Comparison of ENCODE assay signal across 8 mouse cellular contexts in the genomic region with DNA sequence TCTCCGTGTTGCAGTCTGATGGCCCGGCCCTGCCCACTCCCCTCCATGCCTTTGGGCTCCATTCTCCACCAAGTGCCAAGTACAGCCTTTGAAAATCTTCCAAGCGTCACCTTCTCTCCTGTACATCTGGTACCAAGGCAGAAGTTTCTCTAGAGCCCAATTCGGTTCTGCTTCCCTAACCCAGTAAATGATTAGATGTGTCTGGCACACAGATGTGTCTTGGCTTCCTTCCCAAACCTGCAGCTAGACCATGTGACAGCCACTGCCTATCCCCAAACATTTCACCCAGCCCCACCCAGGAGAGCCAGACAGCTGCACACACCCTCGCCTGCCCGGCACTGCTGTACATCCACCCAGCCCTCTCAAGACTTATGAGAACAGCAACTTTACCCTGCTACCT. TPM values are rescaled to one million over a fixed set of nuclear protein-coding genes. Genes with fewer than 3 reads are reported as not detected.
DNase-seq lines count a peak whose midpoint lies in the region; ATAC-seq and TF ChIP-seq lines count a peak whose summit lies in the region.

No protein-coding gene starts in this region.

- no peak for ATAC-seq in heart, embryonic 13.5 days (ENCODE audit: extremely low read depth, insufficient number of reproducible peaks, low FRiP score, low TSS enrichment)
- ATAC-seq in embryonic facial prominence, embryonic 14.5 days (ENCODE audit: low read depth), result peak; percentile 89
- ATAC-seq in forebrain, embryonic 12.5 days (ENCODE audit: low FRiP score), result no peak

- no peak overlapping the region for H3ac ChIP-seq in C2C12 (ENCODE audit: control insufficient read depth, insufficient read length, low read depth)

- 58% methylated on average over 6 of the region's 6 CpGs for WGBS in heart, embryonic 13.5 days
- 78% methylated on average over 6 of the region's 6 CpGs for WGBS in heart, embryonic 10.5 days
- 21% methylated on average over 6 of the region's 6 CpGs for WGBS in embryonic facial prominence, embryonic 14.5 days
- WGBS in forebrain, embryonic 12.5 days, result 81% methylated on average over 6 of the region's 6 CpGs

- no peak overlapping the region for H3K27ac ChIP-seq in heart, embryonic 13.5 days (replicated peaks)
- H3K27ac ChIP-seq in heart, embryonic 10.5 days, result no peak overlapping the region
- H3K27ac ChIP-seq in embryonic facial prominence, embryonic 14.5 days (replicated peaks; ENCODE audit: low read depth, low read length), result no peak overlapping the region; the same call in 1 of the 2 replicates
- H3K27ac ChIP-seq in forebrain, embryonic 12.5 days, result no peak overlapping the region

- H3K4me2 ChIP-seq in heart, embryonic 13.5 days, result no peak overlapping the region
- no peak overlapping the region for H3K4me2 ChIP-seq in embryonic facial prominence, embryonic 14.5 days (ENCODE audit: low read depth, low read length)
- no peak overlapping the region for H3K4me2 ChIP-seq in forebrain, embryonic 12.5 days

- H3K79me3 ChIP-seq in C2C12 (ENCODE audit: low read depth), result no peaks in the 10 kb centered on the region

- no peaks in the 10 kb centered on the region for H3K9me3 ChIP-seq in heart, embryonic 13.5 days
- H3K9me3 ChIP-seq in heart, embryonic 10.5 days, result no peaks in the 10 kb centered on the region
- H3K9me3 ChIP-seq in embryonic facial prominence, embryonic 14.5 days (ENCODE audit: control insufficient read depth, low read length), result no peaks in the 10 kb centered on the region
- no peaks in the 10 kb centered on the region for H3K9me3 ChIP-seq in forebrain, embryonic 12.5 days

- H3K79me2 ChIP-seq in C2C12 (ENCODE audit: control insufficient read depth, insufficient read depth), result no peaks in the 10 kb centered on the region

- TF ChIP-seq CTCF in C2C12 (IDR thresholded peaks at IDR 0.05; ENCODE audit: control insufficient read depth, insufficient read depth, insufficient read length), result no peak

- peaks cover 12% of the 10 kb centered on the region; the same call in 1 of the 2 replicates for H3K4me1 ChIP-seq in heart, embryonic 13.5 days
- H3K4me1 ChIP-seq in heart, embryonic 10.5 days, result 0 out of 2 replicates have a peak, but pooled peaks cover 7% of the 10 kb centered on the region
- H3K4me1 ChIP-seq in embryonic facial prominence, embryonic 14.5 days (ENCODE audit: control insufficient read depth, insufficient read depth, low read length), result peaks cover 14% of the 10 kb centered on the region
- no peaks in the 10 kb centered on the region for H3K4me1 ChIP-seq in forebrain, embryonic 12.5 days

- no peaks in the 10 kb centered on the region for H3K27me3 ChIP-seq in heart, embryonic 13.5 days (replicated peaks)
- H3K27me3 ChIP-seq in heart, embryonic 10.5 days (ENCODE audit: insufficient read depth, poor library complexity, severe bottlenecking), result no peaks in the 10 kb centered on the region
- H3K27me3 ChIP-seq in C2C12 (ENCODE audit: control insufficient read depth, insufficient read depth, insufficient read length), result no peaks in the 10 kb centered on the region
- H3K27me3 ChIP-seq in embryonic facial prominence, embryonic 14.5 days (replicated peaks; ENCODE audit: control insufficient read depth, insufficient read depth, low read length), result no peaks in the 10 kb centered on the region
- no peaks in the 10 kb centered on the region for H3K27me3 ChIP-seq in forebrain, embryonic 12.5 days

- no peak overlapping the region for H3K4me3 ChIP-seq in heart, embryonic 13.5 days
- H3K4me3 ChIP-seq in heart, embryonic 10.5 days, result no peak overlapping the region
- H3K4me3 ChIP-seq in C2C12 (ENCODE audit: insufficient read depth, poor library complexity, severe bottlenecking), result no peak overlapping the region
- H3K4me3 ChIP-seq in embryonic facial prominence, embryonic 14.5 days (ENCODE audit: low read depth, low read length), result no peak overlapping the region
- no peak overlapping the region for H3K4me3 ChIP-seq in forebrain, embryonic 12.5 days (replicated peaks)

- no peak for DNase-seq in heart, embryonic 10.5 days (ENCODE audit: low spot score)
- peak; percentile 83 for DNase-seq in embryonic facial prominence, embryonic 14.5 days (ENCODE audit: low spot score)
- DNase-seq in kidney, postnatal 4 days, result peak; percentile 56 to 72
- DNase-seq in layer of hippocampus, adult 9-10 months (ENCODE audit: low spot score), result no peak
- no peak for DNase-seq in gastrocnemius, postnatal 25 days

- no peaks in the 10 kb centered on the region for H3K36me3 ChIP-seq in heart, embryonic 13.5 days
- no peaks in the 10 kb centered on the region; the same call in 1 of the 2 replicates for H3K36me3 ChIP-seq in heart, embryonic 10.5 days
- no peaks in the 10 kb centered on the region for H3K36me3 ChIP-seq in C2C12 (ENCODE audit: control insufficient read depth, insufficient read depth)
- H3K36me3 ChIP-seq in embryonic facial prominence, embryonic 14.5 days (ENCODE audit: control insufficient read depth, insufficient read depth, low read length), result no peaks in the 10 kb centered on the region
- H3K36me3 ChIP-seq in forebrain, embryonic 12.5 days (replicated peaks), result no peaks in the 10 kb centered on the region

- 0 out of 2 replicates have a peak overlapping the region, but pooled peaks have one; percentile 16 for H3K9ac ChIP-seq in heart, embryonic 13.5 days
- peak overlapping the region; percentile 42; the same call in 1 of the 2 replicates for H3K9ac ChIP-seq in embryonic facial prominence, embryonic 14.5 days (ENCODE audit: low read depth, low read length)
- no peak overlapping the region for H3K9ac ChIP-seq in forebrain, embryonic 12.5 days

TF ChIP-seq in C2C12, 6 proteins besides CTCF, POLR2A, EP300 and RAD21:
- TF ChIP-seq FOSL1 (IDR thresholded peaks at IDR 0.05; ENCODE audit: insufficient read depth, low read length, poor library complexity, severe bottlenecking) (no peak), USF1 (IDR thresholded peaks at IDR 0.05; ENCODE audit: low read depth) (peak; percentile 42)

RNA-seq across cellular contexts. Expression of a gene that starts 8.0 kb away (rescaled TPM):
- polyA plus RNA-seq in heart, embryonic 13.5 days (2015; fragmentation: Nextera tagmentation; extraction: Ambion mirVana), result 0.86 and 0.94 TPM in 2 replicates
- polyA plus RNA-seq in heart, embryonic 10.5 days (2016; fragmentation: Nextera tagmentation; extraction: Ambion mirVana), result 0.78 and 1.6 TPM in 2 replicates
- polyA plus RNA-seq in C2C12 (2012; fragmentation: generic; extraction: Trizol), result 0.22 TPM
- 2.8 and 3.3 TPM in 2 replicates for polyA plus RNA-seq in embryonic facial prominence, embryonic 14.5 days (2014; fragmentation: Nextera tagmentation; extraction: Ambion mirVana)
- polyA plus RNA-seq in forebrain, embryonic 12.5 days (2016; fragmentation: Nextera tagmentation; extraction: Ambion mirVana), result 0.66 and 0.91 TPM in 2 replicates
- total RNA-seq in gastrocnemius, postnatal 25 days (2021), result under 1 TPM; 0.20 to 0.32 TPM

RNA-seq across cellular contexts. Expression of a gene that starts 8.1 kb away (rescaled TPM):
- 12.7 and 14.1 TPM in 2 replicates for polyA plus RNA-seq in heart, embryonic 13.5 days (2015; fragmentation: Nextera tagmentation; extraction: Ambion mirVana)
- polyA plus RNA-seq in heart, embryonic 10.5 days (2016; fragmentation: Nextera tagmentation; extraction: Ambion mirVana), result 6.9 and 12.0 TPM in 2 replicates
- polyA plus RNA-seq in C2C12 (2012; fragmentation: generic; extraction: Trizol), result 5.3 TPM
- polyA plus RNA-seq in embryonic facial prominence, embryonic 14.5 days (2014; fragmentation: Nextera tagmentation; extraction: Ambion mirVana), result 32.1 and 37.8 TPM in 2 replicates
- polyA plus RNA-seq in forebrain, embryonic 12.5 days (2016; fragmentation: Nextera tagmentation; extraction: Ambion mirVana), result 9.5 and 10.5 TPM in 2 replicates
- 1 to 10 TPM; 2.9 to 3.8 TPM for total RNA-seq in gastrocnemius, postnatal 25 days (2021)

RNA-seq across cellular contexts. Expression of a gene that starts 23.0 kb away (rescaled TPM):
- 31.0 and 33.5 TPM in 2 replicates for polyA plus RNA-seq in heart, embryonic 13.5 days (2015; fragmentation: Nextera tagmentation; extraction: Ambion mirVana)
- 34.3 and 37.9 TPM in 2 replicates for polyA plus RNA-seq in heart, embryonic 10.5 days (2016; fragmentation: Nextera tagmentation; extraction: Ambion mirVana)
- polyA plus RNA-seq in C2C12 (2012; fragmentation: generic; extraction: Trizol), result 27.4 TPM
- polyA plus RNA-seq in embryonic facial prominence, embryonic 14.5 days (2014; fragmentation: Nextera tagmentation; extraction: Ambion mirVana), result 44.2 and 50.4 TPM in 2 replicates
- 43.4 and 44.7 TPM in 2 replicates for polyA plus RNA-seq in forebrain, embryonic 12.5 days (2016; fragmentation: Nextera tagmentation; extraction: Ambion mirVana)
- 10 to 100 TPM in 1 of 2 experiments, 1 to 10 TPM in 1; 9.3 to 12.3 TPM for total RNA-seq in gastrocnemius, postnatal 25 days (2021)

RNA-seq across cellular contexts. Expression of a gene that starts 30.0 kb away (rescaled TPM):
- polyA plus RNA-seq in heart, embryonic 13.5 days (2015; fragmentation: Nextera tagmentation; extraction: Ambion mirVana), result 60.8 and 67.6 TPM in 2 replicates
- polyA plus RNA-seq in heart, embryonic 10.5 days (2016; fragmentation: Nextera tagmentation; extraction: Ambion mirVana), result 61.4 and 67.7 TPM in 2 replicates
- polyA plus RNA-seq in C2C12 (2012; fragmentation: generic; extraction: Trizol), result 22.2 TPM
- 77.5 and 82.9 TPM in 2 replicates for polyA plus RNA-seq in embryonic facial prominence, embryonic 14.5 days (2014; fragmentation: Nextera tagmentation; extraction: Ambion mirVana)
- 95.4 and 101 TPM in 2 replicates for polyA plus RNA-seq in forebrain, embryonic 12.5 days (2016; fragmentation: Nextera tagmentation; extraction: Ambion mirVana)
- total RNA-seq in gastrocnemius, postnatal 25 days (2021), result 10 to 100 TPM; 30.6 to 31.5 TPM

RNA-seq across cellular contexts. Expression of a gene that starts 39.2 kb away (rescaled TPM):
- 101 and 102 TPM in 2 replicates for polyA plus RNA-seq in heart, embryonic 13.5 days (2015; fragmentation: Nextera tagmentation; extraction: Ambion mirVana)
- polyA plus RNA-seq in heart, embryonic 10.5 days (2016; fragmentation: Nextera tagmentation; extraction: Ambion mirVana), result 154 and 210 TPM in 2 replicates
- polyA plus RNA-seq in C2C12 (2012; fragmentation: generic; extraction: Trizol), result 378 TPM
- polyA plus RNA-seq in embryonic facial prominence, embryonic 14.5 days (2014; fragmentation: Nextera tagmentation; extraction: Ambion mirVana), result 158 and 162 TPM in 2 replicates
- 126 and 131 TPM in 2 replicates for polyA plus RNA-seq in forebrain, embryonic 12.5 days (2016; fragmentation: Nextera tagmentation; extraction: Ambion mirVana)
- total RNA-seq in gastrocnemius, postnatal 25 days (2021), result 10 to 100 TPM; 19.3 to 23.6 TPM

Comparison
In these comparisons a context has a peak if more than half of its experiments do, and no peak if none do; other contexts are left out.
1. DNase-seq: peak in embryonic facial prominence, embryonic 14.5 days (single experiment) and kidney, postnatal 4 days (2 of 2); none in heart, embryonic 10.5 days (single experiment), layer of hippocampus, adult 9-10 months (single experiment) and gastrocnemius, postnatal 25 days (single experiment).